Mouse (Mus musculus) kidney, adult 18-20 months (tissue): ENCODE measurements around the gene Cflar.
"Not testable (repeated sequence)": the region's sequence is repeated elsewhere in the genome, so short reads cannot be mapped to it uniquely, and the experiment has no call there.

Experiments
- DNase-seq: peaks from one replicate; pipeline ENCODE4 v3.0.0; 2021

Gene Cflar

DNA sequence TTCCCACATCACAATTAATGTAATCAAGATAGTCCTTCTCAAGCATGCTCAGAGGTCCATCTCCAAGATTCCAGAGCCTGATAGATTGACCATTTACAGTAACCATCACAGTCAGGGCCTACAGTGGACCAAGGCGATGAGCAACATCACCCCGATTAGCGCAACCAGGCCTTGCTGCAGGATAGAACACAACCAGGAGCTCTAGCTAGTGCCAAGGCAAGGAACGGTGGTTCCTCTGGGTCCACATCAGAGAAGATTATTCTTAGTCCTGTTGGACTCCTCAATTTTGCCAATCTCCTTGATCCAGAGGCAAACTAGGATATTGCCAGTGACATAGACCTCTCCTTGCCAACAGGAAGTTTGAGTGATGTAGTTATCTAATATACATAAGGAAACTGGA, 77.1 kb downstream of the Cflar start:
- DNase-seq, result no peak

DNA sequence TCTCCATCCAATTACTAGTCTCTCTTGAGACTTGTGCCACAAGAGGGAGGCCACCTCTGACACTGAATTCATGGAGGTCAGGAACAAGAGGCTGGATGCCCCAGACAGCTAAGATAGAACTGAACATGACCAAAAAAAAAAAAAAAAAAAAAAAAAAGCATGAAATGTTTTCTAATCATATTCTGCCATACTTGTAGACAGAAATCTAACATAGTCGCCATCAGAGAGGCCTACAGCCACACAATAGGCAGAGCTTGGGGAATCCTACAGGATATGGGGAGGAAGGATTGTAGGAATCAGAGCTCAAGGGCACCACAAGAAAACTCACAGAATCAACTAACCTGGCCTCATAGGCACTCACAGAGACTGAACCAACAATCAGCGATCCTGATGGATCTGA, 83.4 kb downstream of the Cflar start:
- DNase-seq, result no peak

DNA sequence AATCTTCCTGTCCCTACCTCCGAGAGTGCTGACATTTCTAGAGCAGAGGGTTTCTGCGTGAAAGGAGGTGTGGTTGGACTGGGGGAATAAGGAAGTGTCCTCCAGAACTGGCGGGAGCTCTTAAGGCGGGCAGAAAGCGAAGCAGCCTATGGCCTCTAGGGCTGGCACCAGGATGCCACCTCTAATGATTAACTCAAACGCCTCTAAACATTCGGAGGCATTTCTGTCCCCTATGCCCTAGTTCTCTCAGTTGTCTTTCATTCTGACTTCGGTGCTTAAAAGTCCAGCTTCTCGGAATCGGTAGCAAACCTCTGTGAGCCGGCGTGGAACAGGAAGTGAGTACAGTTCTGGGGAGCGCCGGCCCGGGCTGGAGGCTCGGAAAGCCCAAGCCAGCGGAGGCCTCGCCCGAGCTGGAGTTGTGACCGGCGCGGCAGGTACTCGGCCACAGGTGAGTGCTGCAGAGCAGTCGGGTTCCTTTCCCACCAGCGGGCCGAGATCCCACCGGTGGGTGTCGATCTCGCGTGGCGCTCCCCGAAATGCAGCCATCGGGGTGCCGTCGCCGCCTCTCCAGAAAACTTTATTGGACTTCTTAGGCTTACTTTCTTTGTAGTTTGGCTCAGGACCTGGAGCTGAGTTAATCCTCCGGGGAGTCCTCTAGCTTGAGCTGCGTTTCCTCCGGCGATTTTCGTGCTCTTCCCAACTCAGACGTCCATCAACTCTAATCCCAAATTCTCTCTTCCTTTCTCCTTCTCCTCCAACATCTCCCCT, 84.2 kb downstream of the Cflar start, which contains the start of gene Casp8:
Gene Casp8 (plus strand): TSS at position 84 of the 768 bp plus-strand sequence.
- peak; percentile 75 for DNase-seq

DNA sequence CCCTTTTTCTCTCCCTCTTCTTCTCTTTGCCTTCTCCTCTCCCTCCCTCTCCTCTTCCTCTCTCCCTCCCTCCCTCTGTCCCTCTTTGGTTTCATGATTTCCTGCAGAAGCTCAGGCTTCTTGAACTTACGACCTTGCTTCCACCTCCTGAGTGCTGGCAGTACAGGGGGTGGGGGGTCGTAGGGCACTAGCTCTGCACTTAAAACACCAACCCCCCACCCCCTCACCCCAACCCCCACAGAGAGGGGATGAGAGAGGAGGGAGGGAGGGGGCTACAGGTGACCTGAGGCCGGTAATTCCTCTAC, 84.7 kb downstream of the Cflar start:
- peak; percentile 36 for DNase-seq

DNA sequence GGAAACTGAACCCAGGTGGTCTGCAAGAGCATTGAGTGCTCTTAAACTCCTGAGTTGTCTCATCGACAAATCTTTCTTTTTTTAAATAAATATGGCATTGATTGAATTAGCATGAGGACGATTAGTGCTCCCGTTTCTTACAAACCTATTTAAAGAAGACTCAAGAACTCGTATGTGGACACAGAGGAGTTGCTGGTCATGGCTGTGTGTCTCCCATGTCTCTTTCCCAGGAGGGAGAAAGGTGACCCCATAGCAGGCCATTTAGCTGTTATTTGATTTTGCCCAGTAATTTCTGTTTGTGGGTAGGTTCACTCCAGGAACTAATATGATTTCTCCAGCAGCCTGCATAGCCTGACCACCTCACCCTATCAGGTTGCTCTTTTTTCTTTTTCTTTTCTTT, 85.5 kb downstream of the Cflar start:
- no peak for DNase-seq

DNA sequence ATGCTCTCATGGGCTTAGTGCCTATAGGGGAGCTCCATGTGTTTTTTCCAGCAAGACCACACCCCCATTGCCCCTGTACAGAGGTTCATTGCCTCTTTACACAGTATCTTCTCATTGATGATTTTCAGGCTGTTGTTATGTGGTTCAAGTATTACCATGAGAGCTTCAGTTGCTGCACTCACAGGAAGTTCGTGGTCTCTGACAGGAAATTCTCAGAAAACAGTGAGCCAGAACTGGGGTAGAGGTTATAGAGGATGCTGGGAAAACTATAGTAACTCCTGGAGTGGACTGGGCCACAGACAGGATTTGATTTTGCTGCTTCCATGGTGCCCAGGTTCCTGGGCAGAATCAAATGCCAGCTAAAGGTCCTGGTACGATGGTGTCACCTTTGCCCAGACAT, 86.1 kb downstream of the Cflar start:
- no peak for DNase-seq

DNA sequence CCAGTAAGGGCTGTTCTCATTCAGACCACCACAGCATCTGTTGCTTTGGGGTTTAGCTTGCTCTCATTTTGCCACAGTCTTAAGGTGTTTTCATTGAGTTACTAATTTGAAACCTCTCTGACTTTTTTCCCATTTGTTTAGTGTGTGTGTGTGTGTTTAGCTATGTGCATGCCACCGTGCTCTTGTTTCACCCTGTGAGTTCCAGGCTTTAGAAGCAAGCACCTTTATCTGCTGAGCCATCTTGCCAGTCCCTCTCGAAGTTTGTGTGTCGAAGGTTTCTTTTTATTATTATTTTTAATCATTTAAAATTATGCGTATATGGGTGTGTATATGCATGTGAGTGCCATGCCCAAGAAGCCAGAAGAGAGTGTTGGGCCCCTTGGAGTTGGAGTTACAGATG, 87.6 kb downstream of the Cflar start:
- DNase-seq, result no peak

DNA sequence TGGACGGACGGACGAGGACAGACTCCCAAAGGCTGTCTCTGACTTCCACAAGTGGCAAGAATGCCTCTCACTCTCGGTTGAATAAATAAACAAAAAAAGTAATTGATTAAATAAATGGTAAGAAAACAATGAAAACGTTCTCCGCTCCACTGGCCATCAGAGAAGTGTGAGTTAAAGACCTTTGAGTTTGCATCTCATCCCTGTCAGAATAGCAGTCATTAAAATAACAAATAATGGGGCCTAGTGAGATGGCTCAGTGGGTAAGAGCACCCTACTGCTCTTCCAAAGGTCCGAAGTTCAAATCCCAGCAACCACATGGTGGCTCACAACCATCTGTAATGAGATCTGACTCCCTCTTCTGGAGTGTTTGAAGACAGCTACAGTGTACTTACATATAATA, 89.3 kb downstream of the Cflar start:
- not testable (repeated sequence) for DNase-seq

DNA sequence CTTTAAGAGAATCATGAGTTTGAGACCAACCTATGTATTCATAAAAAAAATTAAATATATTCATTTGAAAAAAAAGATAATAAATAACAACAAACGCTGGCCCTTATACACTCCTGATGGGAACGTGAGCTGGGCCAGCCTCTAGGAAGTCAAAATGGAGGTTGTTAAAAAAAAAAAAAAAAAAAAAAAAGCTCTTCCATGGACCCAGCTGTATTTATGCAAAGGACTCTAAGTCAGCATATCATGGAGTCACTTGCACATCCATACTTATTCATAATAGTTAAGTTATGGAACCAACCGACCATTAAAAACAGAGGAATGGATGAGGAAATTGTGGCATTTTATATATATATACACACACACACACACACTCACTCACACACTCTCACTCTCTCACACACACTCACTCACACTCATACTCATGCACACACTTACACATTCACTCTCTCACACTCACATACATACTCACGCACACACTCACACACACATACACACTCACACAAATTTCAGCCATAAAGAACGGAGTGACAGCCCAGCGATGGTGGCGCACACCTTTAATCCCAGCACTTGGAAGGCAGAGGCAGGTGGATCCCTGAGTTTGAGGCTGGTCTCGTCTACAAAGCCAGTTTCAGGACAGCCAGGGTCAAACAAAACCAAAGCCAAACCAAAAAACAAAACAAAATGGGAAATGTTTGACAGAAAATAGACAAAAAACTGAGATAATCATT, 90.4 kb downstream of the Cflar start:
- DNase-seq, result no peak

DNA sequence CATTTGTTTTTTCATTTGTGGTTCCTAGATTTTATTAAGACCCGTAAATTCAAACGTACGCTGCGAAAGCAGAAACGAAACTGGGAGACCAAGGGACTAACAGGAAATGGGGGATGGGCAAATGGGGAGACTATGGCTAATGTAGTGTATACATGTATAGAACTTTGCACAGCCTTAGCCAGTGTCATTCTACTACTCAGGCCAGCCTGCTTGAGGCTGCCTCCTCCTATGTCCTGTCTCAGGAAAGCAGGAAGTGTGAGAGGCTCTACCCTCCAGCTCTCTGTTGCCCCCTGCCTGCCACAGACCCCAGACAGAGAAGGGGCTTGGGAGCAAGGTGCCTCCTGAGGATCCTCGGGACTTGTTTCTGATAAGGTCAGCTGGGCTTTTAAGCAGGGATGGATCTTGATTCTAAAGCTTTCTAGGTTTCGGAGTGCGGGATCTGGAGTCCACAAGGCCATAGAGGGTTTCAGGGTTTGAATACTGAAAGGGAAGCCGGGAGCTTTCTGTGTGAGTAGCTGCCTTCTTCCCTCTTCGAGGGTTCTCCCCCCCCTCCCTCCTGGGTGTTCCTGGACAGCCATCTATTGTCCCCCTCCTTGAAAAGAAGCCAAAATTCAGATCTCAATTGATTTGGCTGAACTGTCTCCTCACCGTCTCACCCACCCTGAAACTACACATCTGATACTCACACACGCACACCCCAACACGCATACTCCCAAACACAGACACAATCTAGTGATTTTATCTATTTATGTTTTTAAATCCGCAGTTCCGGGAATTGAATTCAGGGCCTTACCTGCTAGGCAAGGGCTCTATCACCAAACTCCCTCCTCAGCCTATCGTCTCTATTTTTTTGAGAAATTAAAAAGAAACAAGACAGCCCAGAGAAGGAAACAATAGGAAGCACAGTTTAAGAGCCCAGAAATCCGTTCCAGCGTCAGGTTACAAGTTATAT, 91.3 kb downstream of the Cflar start:
- peak; percentile 63 for DNase-seq

DNA sequence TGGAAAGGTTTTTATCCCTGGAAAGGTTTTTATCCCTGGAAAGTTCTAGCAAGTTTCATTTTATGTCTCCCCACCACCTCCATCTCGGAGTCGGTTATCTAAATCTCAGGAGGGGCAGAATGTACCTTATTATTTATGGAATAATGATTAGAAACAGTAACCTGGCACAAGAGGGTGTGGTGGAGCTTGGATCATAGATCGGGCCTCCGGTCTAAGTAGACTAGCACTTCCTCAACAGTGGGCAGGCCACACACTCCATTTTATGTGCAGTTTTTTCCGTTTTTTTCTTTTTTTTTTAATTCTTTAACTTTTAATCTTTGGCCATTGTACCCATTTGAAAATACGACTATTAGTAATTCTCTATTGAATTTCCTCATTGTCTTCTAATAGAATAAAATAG, 92.2 kb downstream of the Cflar start:
- DNase-seq, result no peak

DNA sequence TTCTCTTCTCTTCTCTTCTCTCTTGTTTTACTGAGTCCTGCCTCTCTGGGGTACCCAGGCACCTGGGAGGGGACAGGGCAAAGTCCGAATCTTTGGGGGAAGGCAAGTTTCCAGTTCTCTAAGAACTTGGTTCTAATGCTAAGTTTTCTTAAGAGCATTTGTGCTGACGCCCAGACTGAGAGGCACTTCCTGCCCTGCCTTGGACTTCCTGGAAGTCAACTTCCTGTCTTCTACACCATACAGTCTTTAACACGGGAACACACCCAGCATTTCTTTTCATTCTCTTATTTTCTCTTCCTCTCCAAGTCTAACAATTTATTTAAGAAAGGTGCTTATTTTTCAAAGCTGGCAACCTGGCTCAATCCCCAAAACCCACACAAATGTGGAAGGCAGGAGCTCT, 95.3 kb downstream of the Cflar start:
- DNase-seq, result no peak
